Mouse (Mus musculus) lung, postnatal 0 days (tissue): ENCODE measurements around the gene Fcamr.

ENCODE experiments used
- CTCF ChIP-seq: IDR thresholded peaks from 2 replicates; pipeline ENCODE4 v1.5.1; 2016; ENCODE audit warnings: antibody characterized with exemption, mild to moderate bottlenecking
- EP300 ChIP-seq: IDR thresholded peaks from 2 replicates; pipeline ENCODE4 v1.6.1; 2016; ENCODE audit warnings: antibody characterized with exemption, mild to moderate bottlenecking, control low read depth

DNA sequence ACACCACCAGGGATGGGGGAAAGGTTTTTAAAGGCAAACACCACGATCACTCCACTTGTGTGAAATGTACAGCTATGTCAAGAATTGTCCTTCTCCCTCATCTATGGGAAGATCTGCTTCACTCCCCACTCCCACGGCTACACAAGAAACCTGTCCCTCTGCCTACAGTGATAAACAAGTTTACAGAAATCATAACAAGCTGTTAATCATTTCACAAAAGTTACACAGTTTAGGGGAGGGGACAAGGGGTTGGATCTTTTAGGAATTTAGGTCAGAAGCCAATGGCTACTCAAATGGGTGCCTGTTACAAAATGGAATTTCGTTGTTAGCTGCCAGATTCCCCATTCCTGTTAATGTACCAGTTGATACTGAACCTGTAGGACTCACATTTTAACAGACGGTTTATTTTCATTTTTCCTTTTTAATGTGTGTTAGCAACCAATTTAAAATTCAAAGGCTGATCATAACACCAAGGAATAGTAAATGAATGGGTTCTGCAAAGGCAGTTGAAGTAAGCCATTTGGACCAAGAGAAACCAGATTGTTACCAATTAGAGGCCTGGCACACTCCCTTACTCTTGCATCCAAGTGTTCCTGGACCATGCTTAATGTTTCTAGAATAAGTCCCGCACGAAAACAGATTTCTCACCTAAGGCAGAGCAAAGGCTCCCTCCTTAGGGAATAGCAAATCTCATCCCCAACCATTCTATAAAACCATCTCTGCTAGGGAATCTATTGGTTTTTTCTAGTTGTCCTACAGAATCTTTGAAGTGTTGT, 34.6 kb downstream of the Fcamr start:
- TF ChIP-seq EP300 (no peak), CTCF (no peak)
